8 mouse cellular contexts compared by ENCODE assay signal in genomic region chr4:40720910-40721309, GRCm38 (mm10). TPM values are rescaled to one million over a fixed set of nuclear protein-coding genes. Genes with fewer than 3 reads are reported as not detected.
A peak's percentile ranks its signal among the peaks of the same experiment; 100 is the strongest.
DNase-seq lines count a peak whose midpoint lies in the region; ATAC-seq and TF ChIP-seq lines count a peak whose summit lies in the region.

No protein-coding gene starts in this region.

- H3K9me3 ChIP-seq in forebrain, postnatal 0 days (ENCODE audit: low read length): no peaks in the 10 kb centered on the region
- no peaks in the 10 kb centered on the region for H3K9me3 ChIP-seq in forebrain, embryonic 10.5 days
- no peaks in the 10 kb centered on the region for H3K9me3 ChIP-seq in neural tube, embryonic 13.5 days

- no peak for DNase-seq in forebrain, postnatal 0 days
- DNase-seq in forebrain, embryonic 10.5 days (ENCODE audit: extremely low spot score, low spot score): no peak
- DNase-seq in neural tube, embryonic 10.5 days (ENCODE audit: extremely low spot score, low spot score): no peak
- DNase-seq in thymus, postnatal 4 days: peak; percentile 24
- DNase-seq in embryo, embryonic 9.5 days (ENCODE audit: extremely low spot score): no peak
- no peak for DNase-seq in kidney, adult 18-20 months

- no peak overlapping the region for H3K9ac ChIP-seq in forebrain, postnatal 0 days
- H3K9ac ChIP-seq in neural tube, embryonic 13.5 days: peak overlapping the region; percentile 98; the same call in 1 of the 2 replicates

- peaks cover 24% of the 10 kb centered on the region for H3K4me1 ChIP-seq in forebrain, postnatal 0 days (ENCODE audit: insufficient read depth)
- H3K4me1 ChIP-seq in forebrain, embryonic 10.5 days: peaks cover 39% of the 10 kb centered on the region
- H3K4me1 ChIP-seq in neural tube, embryonic 13.5 days (replicated peaks): peaks cover 38% of the 10 kb centered on the region

- TF ChIP-seq CTCF in forebrain, postnatal 0 days (IDR thresholded peaks at IDR 0.05; ENCODE audit: low read depth): no peak

- WGBS in forebrain, postnatal 0 days: 97% methylated on average over 8 of the region's 8 CpGs
- WGBS in forebrain, embryonic 10.5 days: 95% methylated on average over 8 of the region's 8 CpGs
- WGBS in neural tube, embryonic 13.5 days: 94% methylated on average over 8 of the region's 8 CpGs
- WGBS in macrophage (ENCODE audit: missing documents): 36% methylated on average over 8 of the region's 8 CpGs

- H3K4me3 ChIP-seq in forebrain, postnatal 0 days (ENCODE audit: low read depth, low read length): no peak overlapping the region
- H3K4me3 ChIP-seq in forebrain, embryonic 10.5 days: no peak overlapping the region
- H3K4me3 ChIP-seq in neural tube, embryonic 13.5 days: no peak overlapping the region
- no peak overlapping the region; the same call in 1 of the 2 replicates for H3K4me3 ChIP-seq in macrophage (ENCODE audit: inconsistent target)

- no peak overlapping the region for H3K4me2 ChIP-seq in forebrain, postnatal 0 days (ENCODE audit: low read depth)
- 0 out of 2 replicates have a peak overlapping the region, but pooled peaks have one; percentile 89 for H3K4me2 ChIP-seq in neural tube, embryonic 13.5 days

- no peaks in the 10 kb centered on the region for H3K27me3 ChIP-seq in forebrain, postnatal 0 days (ENCODE audit: insufficient read depth, low read length)
- no peaks in the 10 kb centered on the region for H3K27me3 ChIP-seq in forebrain, embryonic 10.5 days (ENCODE audit: poor library complexity, severe bottlenecking)
- no peaks in the 10 kb centered on the region for H3K27me3 ChIP-seq in neural tube, embryonic 13.5 days

- H3K36me3 ChIP-seq in forebrain, postnatal 0 days (ENCODE audit: insufficient read depth): peaks cover 7% of the 10 kb centered on the region; the same call in 1 of the 2 replicates
- H3K36me3 ChIP-seq in forebrain, embryonic 10.5 days (replicated peaks): peaks cover 20% of the 10 kb centered on the region
- peaks cover 19% of the 10 kb centered on the region for H3K36me3 ChIP-seq in neural tube, embryonic 13.5 days
- H3K36me3 ChIP-seq in macrophage (ENCODE audit: inconsistent target): peaks cover 12% of the 10 kb centered on the region; the same call in 1 of the 2 replicates

- no peak for ATAC-seq in forebrain, postnatal 0 days
- no peak for ATAC-seq in neural tube, embryonic 13.5 days (ENCODE audit: low read depth)

- peaks cover 31% of the 10 kb centered on the region for H3K79me2 ChIP-seq in macrophage (ENCODE audit: inconsistent target)

- peak overlapping the region; percentile 100; the same call in 1 of the 2 replicates for H3K27ac ChIP-seq in forebrain, postnatal 0 days (ENCODE audit: low read depth, low read length)
- H3K27ac ChIP-seq in forebrain, embryonic 10.5 days: no peak overlapping the region
- peak overlapping the region; percentile 100 for H3K27ac ChIP-seq in neural tube, embryonic 13.5 days (replicated peaks)
- peak overlapping the region; percentile 91; the same call in 1 of the 2 replicates for H3K27ac ChIP-seq in macrophage

RNA-seq across cellular contexts. Expression of gene Dnaja1, which starts 1.0 kb away (rescaled TPM):
- 185 and 197 TPM in 2 replicates for total RNA-seq in forebrain, postnatal 0 days (2014; rRNA removed)
- polyA plus RNA-seq in forebrain, postnatal 0 days (2015; fragmentation: Nextera tagmentation; extraction: Ambion mirVana): 622 and 667 TPM in 2 replicates
- 570 and 635 TPM in 2 replicates for polyA plus RNA-seq in forebrain, embryonic 10.5 days (2016; fragmentation: Nextera tagmentation; extraction: Ambion mirVana)
- polyA plus RNA-seq in neural tube, embryonic 13.5 days (2015; fragmentation: Nextera tagmentation; extraction: Ambion mirVana): 784 and 823 TPM in 2 replicates
- 100 to 1,000 TPM in 25 of 26 experiments, 10 to 100 TPM in 1; 100.0 to 336 (median 180) TPM for total RNA-seq in macrophage (2018; cell fraction: chromatin; rRNA removed)
- 100 to 1,000 TPM; 110 to 274 (median 216) TPM for total RNA-seq in macrophage (2018; cell fraction: cytosol; rRNA removed)
- total RNA-seq in macrophage (2018; cell fraction: nucleus; rRNA removed): 100 to 1,000 TPM; 113 to 276 (median 191) TPM
- 166 to 355 TPM (median 180 TPM) in 3 replicates for polyA plus RNA-seq in macrophage (2018)

RNA-seq across cellular contexts. Expression of gene Aptx, which starts 17.9 kb away (rescaled TPM):
- 22.5 and 26.7 TPM in 2 replicates for total RNA-seq in forebrain, postnatal 0 days (2014; rRNA removed)
- 35.8 and 37.9 TPM in 2 replicates for polyA plus RNA-seq in forebrain, postnatal 0 days (2015; fragmentation: Nextera tagmentation; extraction: Ambion mirVana)
- polyA plus RNA-seq in forebrain, embryonic 10.5 days (2016; fragmentation: Nextera tagmentation; extraction: Ambion mirVana): 34.6 and 36.3 TPM in 2 replicates
- 55.4 and 56.2 TPM in 2 replicates for polyA plus RNA-seq in neural tube, embryonic 13.5 days (2015; fragmentation: Nextera tagmentation; extraction: Ambion mirVana)
- 10 to 100 TPM; 10.3 to 34.8 (median 22.0) TPM for total RNA-seq in macrophage (2018; cell fraction: chromatin; rRNA removed)
- 10 to 100 TPM; 10.7 to 23.7 (median 18.1) TPM for total RNA-seq in macrophage (2018; cell fraction: cytosol; rRNA removed)
- total RNA-seq in macrophage (2018; cell fraction: nucleus; rRNA removed): 10 to 100 TPM in 25 of 26 experiments, 1 to 10 TPM in 1; 7.7 to 25.9 (median 20.1) TPM
- 10.8 to 17.2 TPM (median 13.9 TPM) in 3 replicates for polyA plus RNA-seq in macrophage (2018)

RNA-seq across cellular contexts. Expression of gene Smu1, which starts 36.8 kb away (rescaled TPM):
- total RNA-seq in forebrain, postnatal 0 days (2014; rRNA removed): 92.8 and 97.8 TPM in 2 replicates
- polyA plus RNA-seq in forebrain, postnatal 0 days (2015; fragmentation: Nextera tagmentation; extraction: Ambion mirVana): 118 and 119 TPM in 2 replicates
- polyA plus RNA-seq in forebrain, embryonic 10.5 days (2016; fragmentation: Nextera tagmentation; extraction: Ambion mirVana): 196 and 198 TPM in 2 replicates
- polyA plus RNA-seq in neural tube, embryonic 13.5 days (2015; fragmentation: Nextera tagmentation; extraction: Ambion mirVana): 129 and 131 TPM in 2 replicates
- 100 to 1,000 TPM in 1 of 26 experiments, 10 to 100 TPM in 25; 44.2 to 103 (median 70.6) TPM for total RNA-seq in macrophage (2018; cell fraction: chromatin; rRNA removed)
- total RNA-seq in macrophage (2018; cell fraction: cytosol; rRNA removed): 10 to 100 TPM; 41.5 to 57.7 (median 47.7) TPM
- 10 to 100 TPM; 35.4 to 81.4 (median 51.4) TPM for total RNA-seq in macrophage (2018; cell fraction: nucleus; rRNA removed)
- 43.2 to 57.4 TPM (median 46.9 TPM) in 3 replicates for polyA plus RNA-seq in macrophage (2018)
